Mouse (Mus musculus) frontal cortex, adult 2 months (tissue): ENCODE results near the gene Etfrf1. TPM values are rescaled to one million over a fixed set of nuclear protein-coding genes. Genes with fewer than 3 reads are reported as not detected.

Experiments used
- DNase-seq, 2 experiments: peaks; one replicate each; pipeline ENCODE4 v3.0.0; 2022; ENCODE audit warnings: low spot score in 1 of 2; ENCODE audit errors: extremely low spot score in 1 of 2
- polyA plus RNA-seq: library from polyadenylated mRNA; depleted of rRNA; stranded (reverse); fragments of >200 nt; gene quantifications from 2 replicates; pipeline ENCODE4 v1.2.3, GENCODE M21; 2012; rRNA removed

Etfrf1 gene
- polyA plus RNA-seq: 29.5 and 30.9 TPM in 2 replicates

DNA sequence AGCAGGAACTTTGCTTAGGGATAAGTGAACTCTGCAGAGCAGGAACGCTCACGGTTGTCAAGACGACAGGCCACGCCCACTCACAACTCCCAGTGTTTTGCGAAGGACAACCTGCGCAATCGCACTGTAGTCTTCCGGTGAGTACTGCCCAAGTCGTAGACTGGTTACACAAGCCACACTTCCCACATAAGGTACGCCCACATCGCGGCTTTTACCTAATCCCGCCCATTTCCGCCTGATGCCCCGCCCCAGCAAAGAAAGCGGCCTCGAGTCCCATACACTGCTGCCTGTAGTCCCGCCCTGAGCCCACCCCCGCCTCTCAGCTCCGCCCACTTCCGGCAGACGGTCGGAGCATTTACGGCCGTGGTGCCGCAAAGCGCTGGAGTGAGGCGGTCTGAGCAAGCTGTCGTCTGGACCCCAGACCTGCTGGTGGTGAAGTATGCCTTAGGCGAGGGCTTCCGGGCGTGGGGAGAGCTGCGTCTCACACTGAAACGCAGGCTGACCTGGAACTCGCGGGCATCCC lies at the start of gene Etfrf1, which contains the start of gene Casc1:
Gene Etfrf1, plus strand, starts transcription at position 319 of the 523 bp plus-strand sequence.
Gene Casc1, minus strand, starts transcription at position 190 of the 523 bp plus-strand sequence.
- DNase-seq: peak; percentile 99 to 100

DNA sequence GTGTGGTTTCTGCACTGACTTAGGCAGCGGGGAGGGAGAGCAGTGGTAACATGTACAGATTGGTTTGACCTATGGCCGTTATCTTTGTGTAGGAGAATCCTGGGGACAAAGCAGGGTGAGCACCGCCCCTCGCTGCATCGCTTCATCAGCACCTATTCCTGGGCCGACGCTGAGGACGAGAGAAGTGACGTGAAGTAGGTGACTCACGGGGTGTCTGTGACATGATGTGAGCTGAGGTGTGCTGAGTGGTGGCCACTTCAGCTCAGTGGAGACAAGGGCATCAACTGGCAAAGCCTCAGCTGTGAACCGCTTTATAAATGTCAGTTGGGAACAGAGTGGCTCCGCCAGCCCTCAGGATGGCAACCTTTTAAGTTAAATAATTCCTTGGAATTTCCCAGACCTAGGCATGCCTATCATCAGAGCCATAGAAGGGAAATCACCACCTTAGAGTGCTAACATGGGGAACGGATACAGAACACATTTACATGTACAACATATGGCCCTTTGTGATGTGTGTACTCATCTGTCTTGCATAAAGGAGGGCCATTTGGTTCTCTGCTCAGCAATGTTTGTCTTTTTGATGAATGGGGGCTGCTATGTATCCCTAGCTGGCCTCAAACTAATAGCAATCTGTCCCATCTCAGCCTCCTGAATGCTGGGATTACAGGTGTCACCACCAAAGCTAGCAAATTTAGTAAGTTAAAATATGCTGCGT lies 38.9 kb upstream of the Etfrf1 start:
- DNase-seq: no peak

- peak in 1 of 2 experiments; percentile 24 for DNase-seq
These were observed 37.1 kb upstream of the Etfrf1 start for GRCm38 (mm10) chr6:145173781-145174191.

GRCm38 (mm10) chr6:145175571-145175981 lies 35.4 kb upstream of the Etfrf1 start:
- no peak for DNase-seq

GRCm38 (mm10) chr6:145176474-145176873 lies 34.5 kb upstream of the Etfrf1 start:
- no peak for DNase-seq

- DNase-seq: peak in 1 of 2 experiments; percentile 57
These were observed 31.3 kb upstream of the Etfrf1 start for GRCm38 (mm10) chr6:145179665-145180064.

GRCm38 (mm10) chr6:145182044-145182443 lies 28.9 kb upstream of the Etfrf1 start:
- no peak for DNase-seq

- DNase-seq: no peak
These were observed 24.8 kb upstream of the Etfrf1 start for GRCm38 (mm10) chr6:145186096-145186495.

- DNase-seq: peak; percentile 36 to 61
These were observed 23.5 kb upstream of the Etfrf1 start for GRCm38 (mm10) chr6:145187093-145188088.

- DNase-seq: no peak
These were observed 17.9 kb upstream of the Etfrf1 start for GRCm38 (mm10) chr6:145193038-145193437.

- DNase-seq: no peak
These were observed 17.5 kb upstream of the Etfrf1 start for GRCm38 (mm10) chr6:145193446-145193845.

- peak in 1 of 2 experiments; percentile 51 for DNase-seq
These were observed 12.8 kb upstream of the Etfrf1 start for GRCm38 (mm10) chr6:145197949-145198686.

DNA sequence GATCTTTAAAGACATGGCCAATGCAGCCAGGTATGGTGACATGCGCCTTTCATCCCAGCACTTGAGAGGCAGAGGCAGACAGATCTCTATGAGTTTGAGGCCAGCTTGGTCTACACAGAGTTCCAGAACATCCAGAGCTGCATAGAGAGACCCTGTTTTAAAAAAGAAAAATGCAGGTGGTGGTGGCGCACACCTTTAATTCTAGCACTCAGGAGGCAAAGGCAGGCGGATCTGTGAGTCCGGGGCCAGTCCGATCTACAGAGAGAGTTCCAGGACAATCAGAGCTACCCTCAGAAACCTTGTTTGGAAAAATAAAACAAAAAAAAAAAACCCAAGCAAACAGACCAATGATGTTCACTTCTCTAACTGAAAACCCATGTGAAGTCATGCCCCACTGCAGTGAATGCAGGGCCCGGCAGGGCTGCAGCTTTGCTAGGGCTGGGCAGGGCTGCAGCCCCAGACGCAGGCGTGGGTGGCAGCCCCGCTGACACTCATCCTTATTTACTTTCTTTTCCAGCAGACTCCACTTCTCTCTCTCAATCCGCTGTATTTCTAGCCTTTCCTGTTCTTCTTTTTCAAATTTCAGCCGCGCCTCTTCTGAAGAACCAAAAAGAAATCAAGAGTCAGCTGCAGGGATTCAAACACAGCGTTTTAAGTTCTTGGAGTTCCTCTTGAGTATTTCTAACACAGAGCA lies 8.4 kb upstream of the Etfrf1 start:
- no peak for DNase-seq

DNA sequence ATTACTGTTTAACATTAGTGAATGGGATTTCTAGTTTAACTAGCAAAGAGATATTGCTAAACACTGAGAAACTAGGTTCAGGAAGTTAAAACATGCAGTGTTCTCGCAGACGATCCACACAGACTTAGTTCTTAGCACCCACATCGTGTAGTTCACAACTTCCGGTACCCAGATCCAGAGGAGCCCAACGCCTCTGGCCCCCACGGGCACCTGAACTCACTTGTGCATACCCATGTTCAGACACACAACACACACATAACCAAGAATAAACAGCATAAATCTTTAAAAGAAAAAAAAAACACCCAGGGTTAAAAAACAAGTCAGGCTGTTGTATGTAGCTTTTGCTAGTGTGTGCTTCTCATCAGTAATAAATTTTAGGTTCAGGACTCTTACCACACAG lies 6.5 kb upstream of the Etfrf1 start:
- DNase-seq: no peak

DNA sequence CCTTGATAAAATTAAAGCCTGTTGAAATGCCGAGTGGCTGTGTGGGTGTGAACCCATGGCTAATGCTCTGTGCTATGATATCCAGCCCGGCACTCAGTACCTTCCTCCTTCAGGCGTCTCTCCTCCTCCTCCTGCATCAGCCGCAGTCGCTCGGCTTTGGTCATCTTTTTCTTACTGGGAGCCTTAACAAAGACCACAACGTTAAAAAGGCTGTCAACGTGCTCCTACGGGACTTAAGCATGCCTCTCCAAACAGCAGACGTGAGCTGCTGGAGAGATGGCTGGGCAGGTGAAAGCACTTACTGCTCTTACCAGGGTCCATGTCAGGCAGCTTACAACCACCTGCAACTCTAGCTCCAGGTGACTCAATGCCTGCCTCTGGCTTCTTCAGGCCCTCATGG lies 5.8 kb upstream of the Etfrf1 start:
- DNase-seq: no peak

- no peak for DNase-seq
These were observed 766 bp upstream of the Etfrf1 start for GRCm38 (mm10) chr6:145210056-145210680.

- DNase-seq: no peak
These were observed 707 bp downstream of the Etfrf1 start for GRCm38 (mm10) chr6:145211376-145212305.

DNA sequence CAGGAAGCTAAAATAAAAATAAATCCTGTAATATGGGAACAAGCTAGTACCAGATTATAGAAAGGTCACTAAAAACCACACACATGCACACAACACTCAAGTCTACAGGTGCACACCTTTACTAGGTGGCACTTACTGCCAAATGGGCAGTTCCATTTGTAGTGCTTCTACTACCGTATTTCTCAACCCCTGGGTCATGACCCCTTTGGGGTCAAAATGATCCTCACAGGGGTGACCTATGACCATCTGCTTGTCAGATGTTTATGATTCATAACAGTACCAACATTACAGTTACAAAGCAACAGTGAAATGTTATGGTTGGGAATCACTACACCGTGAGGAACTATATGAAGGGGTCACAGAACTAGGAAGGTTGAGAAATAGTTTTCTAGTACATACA lies 3.0 kb downstream of the Etfrf1 start:
- DNase-seq: no peak
